Mouse (Mus musculus): Measurements from ENCODE around the gene Pcolce.

- TF ChIP-seq CTCF (IDR thresholded peaks at IDR 0.05; ENCODE audit: low read depth, low read length) = no peak
- no peak for TF ChIP-seq POLR2A (IDR thresholded peaks at IDR 0.05; ENCODE audit: extremely low read depth, insufficient read depth, low read length)
Measured at GRCm38 (mm10) chr5:137645091-137645651, 31.6 kb upstream of the Pcolce start.
